Mouse (Mus musculus) limb, embryonic 15.5 days (tissue): Measurements from ENCODE around the gene Fcer1g. TPM values are rescaled to one million over a fixed set of nuclear protein-coding genes. Genes with fewer than 3 reads are reported as not detected.

Experiments
- ATAC-seq: fragments of 200-750 bp; cut with Nextera tagmentation; 2 replicates; pipeline ENCODE4 v1.8.0; 2017; ENCODE audit warnings: low read depth, moderate TSS enrichment; ENCODE audit not compliant: insufficient number of reproducible peaks, low FRiP score, low TSS enrichment
- H3K27ac ChIP-seq: fragments of 300-500 bp; sonication (generic); 2 replicates; pipeline ENCODE4 v1.5.1; 2015; ENCODE audit warnings: moderate library complexity, mild to moderate bottlenecking, inconsistent platforms
- H3K27me3 ChIP-seq: fragments of 300-500 bp; sonication (generic); 2 replicates; pipeline ENCODE4 v1.6.1; 2015; ENCODE audit warnings: inconsistent platforms
- H3K36me3 ChIP-seq: fragments of 300-500 bp; sonication (generic); 2 replicates; pipeline ENCODE4 v1.6.1; 2015; ENCODE audit warnings: inconsistent platforms
- H3K4me1 ChIP-seq: fragments of 300-500 bp; sonication (generic); 2 replicates; pipeline ENCODE4 v1.6.1; 2015; ENCODE audit warnings: inconsistent platforms
- H3K4me2 ChIP-seq: fragments of 300-500 bp; sonication (generic); 2 replicates; pipeline ENCODE4 v1.6.1; 2015; ENCODE audit warnings: mild to moderate bottlenecking, inconsistent platforms
- H3K4me3 ChIP-seq: fragments of 300-500 bp; sonication (generic); 2 replicates; pipeline ENCODE4 v1.5.1; 2015; ENCODE audit warnings: mild to moderate bottlenecking, inconsistent platforms
- H3K9ac ChIP-seq: fragments of 300-500 bp; sonication (generic); 2 replicates; pipeline ENCODE4 v1.6.1; 2015; ENCODE audit warnings: inconsistent platforms
- H3K9me3 ChIP-seq: fragments of 300-500 bp; sonication (generic); 2 replicates; pipeline ENCODE4 v1.6.1; 2016; ENCODE audit warnings: inconsistent platforms
- WGBS: fragments of 180-500 bp; shearing (Covaris S2); methylation state at CpG from one replicate; pipeline ENCODE4 v1.1.7; 2015; 5-methylcytosine and 5-hydroxymethylcytosine counted together
- polyA plus RNA-seq: library from polyadenylated mRNA; unstranded; fragments of >200 nt; fragmentation: Nextera tagmentation; extraction: Ambion mirVana; gene quantifications from 2 replicates; pipeline ENCODE4 v1.2.1, GENCODE M21; 2015

Fcer1g gene
- polyA plus RNA-seq, 1 experiment from 2014 or later: 94.7 TPM

DNA sequence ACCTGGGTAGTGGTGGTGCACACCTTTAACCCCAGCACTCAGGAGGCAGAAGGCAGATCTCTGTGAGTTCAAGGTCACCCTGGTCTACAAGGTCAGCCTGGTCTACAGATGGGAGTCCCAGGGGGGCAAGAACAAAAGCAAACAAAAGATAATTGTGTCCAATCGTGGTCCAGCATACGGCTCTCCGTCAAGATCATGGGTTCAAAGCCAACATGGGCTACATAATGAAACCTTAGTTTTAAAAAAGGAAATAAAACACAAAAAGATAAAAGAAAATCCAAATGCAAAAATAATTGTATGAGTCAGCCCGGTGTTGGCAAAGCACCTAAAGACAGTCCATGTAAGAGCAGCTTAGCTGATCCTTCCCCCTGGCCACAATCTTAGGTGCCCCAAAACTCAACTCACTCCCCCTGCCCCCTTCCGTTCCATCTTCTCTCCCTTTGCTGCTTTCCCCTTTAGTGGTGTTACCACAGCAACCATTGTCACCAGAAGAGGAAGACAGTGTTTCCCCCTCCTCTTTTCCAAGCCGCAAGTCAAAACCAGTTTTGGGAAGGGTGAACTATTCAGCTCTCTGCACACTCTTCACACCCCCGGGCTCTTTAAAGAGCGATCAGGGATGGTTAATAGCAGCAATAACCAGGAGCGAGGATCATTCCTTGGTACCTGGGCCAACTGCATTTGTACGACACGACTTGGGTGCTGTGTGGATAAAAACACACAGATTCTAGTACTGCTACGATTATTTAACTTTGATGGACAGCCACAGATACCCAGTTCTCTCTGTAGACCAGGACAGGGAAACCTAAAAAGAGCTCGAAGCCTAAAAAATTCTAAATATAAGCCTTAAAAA lies 46.1 kb downstream of the Fcer1g start:
- Histone ChIP-seq H3K27ac (no peak overlapping the region), H3K36me3 (no peaks in the 10 kb centered on the region), H3K4me2 (no peak overlapping the region), H3K4me3 (no peak overlapping the region), H3K27me3 (peaks cover 14% of the 10 kb centered on the region), H3K9ac (no peak overlapping the region), H3K9me3 (no peaks in the 10 kb centered on the region), H3K4me1 (peaks cover 26% of the 10 kb centered on the region)
- no peak for ATAC-seq
- 61% methylated on average over 13 of the region's 13 CpGs for whole genome bisulfite sequencing

- Histone ChIP-seq H3K4me2 (no peak overlapping the region), H3K4me1 (peaks cover 22% of the 10 kb centered on the region), H3K27me3 (no peaks in the 10 kb centered on the region), H3K36me3 (no peaks in the 10 kb centered on the region), H3K9me3 (no peaks in the 10 kb centered on the region), H3K4me3 (no peak overlapping the region), H3K27ac (no peak overlapping the region), H3K9ac (no peak overlapping the region)
- WGBS: 54% methylated on average over 8 of the region's 8 CpGs
- no peak for ATAC-seq
Observed at GRCm38 (mm10) chr1:171185655-171186054, 48.5 kb downstream of the Fcer1g start.

- ATAC-seq: no peak
- Histone ChIP-seq H3K27me3 (no peaks in the 10 kb centered on the region), H3K36me3 (no peaks in the 10 kb centered on the region), H3K4me3 (no peak overlapping the region), H3K27ac (no peak overlapping the region), H3K9ac (no peak overlapping the region), H3K4me2 (no peak overlapping the region), H3K9me3 (no peaks in the 10 kb centered on the region), H3K4me1 (peaks cover 16% of the 10 kb centered on the region)
- WGBS: 66% methylated on average over 7 of the region's 7 CpGs
Observed at GRCm38 (mm10) chr1:171184314-171184713, 49.9 kb downstream of the Fcer1g start.

GRCm38 (mm10) chr1:171183620-171184019 lies 50.5 kb downstream of the Fcer1g start:
- H3K27ac ChIP-seq: peak overlapping the region; percentile 61; the same call in 1 of the 2 replicates
- H3K9me3 ChIP-seq: no peaks in the 10 kb centered on the region
- H3K4me1 ChIP-seq: peaks cover 11% of the 10 kb centered on the region
- no peak overlapping the region for H3K4me3 ChIP-seq
- ATAC-seq: no peak
- WGBS: 42% methylated on average over 3 of the region's 3 CpGs
- H3K36me3 ChIP-seq: no peaks in the 10 kb centered on the region
- H3K27me3 ChIP-seq: no peaks in the 10 kb centered on the region
- H3K4me2 ChIP-seq: no peak overlapping the region
- H3K9ac ChIP-seq: no peak overlapping the region

- 71% methylated on average over 3 of the region's 3 CpGs for WGBS
- Histone ChIP-seq H3K9ac (no peak overlapping the region), H3K4me1 (0 out of 2 replicates have a peak, but pooled peaks cover 5% of the 10 kb centered on the region), H3K4me2 (no peak overlapping the region), H3K27ac (no peak overlapping the region), H3K36me3 (no peaks in the 10 kb centered on the region), H3K4me3 (no peak overlapping the region), H3K9me3 (no peaks in the 10 kb centered on the region), H3K27me3 (no peaks in the 10 kb centered on the region)
- no peak for ATAC-seq
Observed at GRCm38 (mm10) chr1:171183025-171183424, 51.1 kb downstream of the Fcer1g start.

Other genes starting within 250 kb of the Fcer1g start
- gene Fcgr4, start 215.4 kb downstream of the Fcer1g start, polyA plus RNA-seq: 1.0 and 1.1 TPM in 2 replicates
- gene Fcgr3, start 169.4 kb downstream of the Fcer1g start, polyA plus RNA-seq: 25.9 and 32.2 TPM in 2 replicates
- gene Cfap126, start 120.4 kb downstream of the Fcer1g start, polyA plus RNA-seq: 1.1 and 2.2 TPM in 2 replicates
- 235 and 256 TPM in 2 replicates for gene Sdhc, start 83.8 kb downstream of the Fcer1g start, polyA plus RNA-seq
- 6.8 and 9.3 TPM in 2 replicates for gene Mpz, start 83.7 kb downstream of the Fcer1g start, polyA plus RNA-seq
- gene Pcp4l1, start 38.1 kb downstream of the Fcer1g start, polyA plus RNA-seq: 5.8 and 7.1 TPM in 2 replicates
- gene Nr1i3, start 20.4 kb downstream of the Fcer1g start, polyA plus RNA-seq: 0.11 and 0.33 TPM in 2 replicates
- 29.8 and 32.7 TPM in 2 replicates for gene Tomm40l, start 11.9 kb downstream of the Fcer1g start, polyA plus RNA-seq
- gene Apoa2, start 9.3 kb downstream of the Fcer1g start, polyA plus RNA-seq: 3.6 and 17.5 TPM in 2 replicates
- 17.6 and 19.4 TPM in 2 replicates for gene Adamts4, start 16.1 kb upstream of the Fcer1g start, polyA plus RNA-seq
- gene Ndufs2, start 17.0 kb upstream of the Fcer1g start, polyA plus RNA-seq: 217 and 252 TPM in 2 replicates
- 63.2 and 69.1 TPM in 2 replicates for gene B4galt3, start 36.0 kb upstream of the Fcer1g start, polyA plus RNA-seq
- gene Ppox, start 46.8 kb upstream of the Fcer1g start, polyA plus RNA-seq: 44.7 and 49.5 TPM in 2 replicates
- 81.5 and 83.1 TPM in 2 replicates for gene Usp21, start 53.6 kb upstream of the Fcer1g start, polyA plus RNA-seq
- gene Ufc1, start 60.7 kb upstream of the Fcer1g start, polyA plus RNA-seq: 113 and 116 TPM in 2 replicates
- 52.2 and 56.9 TPM in 2 replicates for gene Dedd, start 94.8 kb upstream of the Fcer1g start, polyA plus RNA-seq
- 38.8 and 38.9 TPM in 2 replicates for gene Nit1, start 111.3 kb upstream of the Fcer1g start, polyA plus RNA-seq
- 93.0 and 95.1 TPM in 2 replicates for gene Pfdn2, start 111.3 kb upstream of the Fcer1g start, polyA plus RNA-seq
- gene Klhdc9, start 126.4 kb upstream of the Fcer1g start, polyA plus RNA-seq: 1.5 TPM in 2 replicates
- gene Nectin4, start 135.7 kb upstream of the Fcer1g start, polyA plus RNA-seq: 56.3 and 61.5 TPM in 2 replicates
- gene Arhgap30, start 154.6 kb upstream of the Fcer1g start, polyA plus RNA-seq: 2.9 and 3.2 TPM in 2 replicates
- 71.1 and 75.8 TPM in 2 replicates for gene Usf1, start 176.9 kb upstream of the Fcer1g start, polyA plus RNA-seq
- gene Tstd1, start 184.5 kb upstream of the Fcer1g start, polyA plus RNA-seq: 5.2 and 8.5 TPM in 2 replicates
- 68.3 and 70.6 TPM in 2 replicates for gene F11r, start 203.2 kb upstream of the Fcer1g start, polyA plus RNA-seq